Mouse (Mus musculus) kidney, adult 2 months (tissue): Measurements from ENCODE around the gene Chrdl2.

Experiments
- CTCF ChIP-seq: fragments of 200-500 bp; conservative IDR thresholded peaks from 2 replicates; pipeline ENCODE4 v1.5.1; 2011; ENCODE audit warnings: low read depth, mild to moderate bottlenecking, control low read depth, low read length, moderate library complexity, mixed read lengths; ENCODE audit not compliant: insufficient read depth, insufficient read length
- POLR2A ChIP-seq: fragments of 200-500 bp; IDR thresholded peaks from one replicate; pipeline ENCODE4 v1.6.1; 2011; ENCODE audit warnings: low read depth, low read length, control low read depth

GRCm38 (mm10) chr7:99989844-99990760, 15.9 kb upstream of the Chrdl2 start:
- TF ChIP-seq POLR2A (no peak), CTCF (0 out of 2 replicates have a peak, but pooled peaks have one; percentile 14)
